Mouse (Mus musculus): ENCODE measurements around the gene Ppp2r5d. TPM values are rescaled to one million over a fixed set of nuclear protein-coding genes. Genes with fewer than 3 reads are reported as not detected.

Gene Ppp2r5d
- polyA plus RNA-seq, 1 experiment from 2014 or later, result 107 TPM

DNA sequence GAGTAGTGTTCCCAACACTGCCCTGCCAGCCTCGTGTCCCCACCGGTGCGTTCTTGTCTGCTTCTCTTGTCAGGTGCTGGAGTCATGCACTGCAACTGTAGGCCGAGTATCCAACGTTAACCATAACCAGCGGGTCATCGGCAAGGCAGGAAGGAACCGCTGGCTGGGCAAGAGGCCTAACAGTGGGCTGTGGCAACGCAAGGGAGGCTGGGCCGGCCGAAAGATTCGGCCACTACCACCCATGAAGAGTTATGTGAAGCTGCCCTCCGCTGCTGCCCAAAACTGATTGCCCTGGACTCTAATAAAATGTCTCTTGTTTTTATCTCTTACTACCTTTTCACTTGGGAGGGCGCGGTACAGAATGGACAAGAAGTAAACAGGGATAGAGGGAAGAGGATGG, 55.1 kb downstream of the Ppp2r5d start:
- peak overlapping the region; percentile 67 for H3K4me3 ChIP-seq
- no peak for ATAC-seq (ENCODE audit: low FRiP score, low read depth)
- peaks cover 41% of the 10 kb centered on the region for H3K36me3 ChIP-seq
- WGBS, result 34% methylated on average over 15 of the region's 15 CpGs
- H3K27me3 ChIP-seq (replicated peaks), result no peaks in the 10 kb centered on the region
- peak overlapping the region; percentile 92 for H3K27ac ChIP-seq
- no peaks in the 10 kb centered on the region for H3K9me3 ChIP-seq
- H3K4me1 ChIP-seq, result peaks cover 53% of the 10 kb centered on the region
- peak overlapping the region; percentile 91 for H3K4me2 ChIP-seq (replicated peaks)
- H3K9ac ChIP-seq, result peak overlapping the region; percentile 92

DNA sequence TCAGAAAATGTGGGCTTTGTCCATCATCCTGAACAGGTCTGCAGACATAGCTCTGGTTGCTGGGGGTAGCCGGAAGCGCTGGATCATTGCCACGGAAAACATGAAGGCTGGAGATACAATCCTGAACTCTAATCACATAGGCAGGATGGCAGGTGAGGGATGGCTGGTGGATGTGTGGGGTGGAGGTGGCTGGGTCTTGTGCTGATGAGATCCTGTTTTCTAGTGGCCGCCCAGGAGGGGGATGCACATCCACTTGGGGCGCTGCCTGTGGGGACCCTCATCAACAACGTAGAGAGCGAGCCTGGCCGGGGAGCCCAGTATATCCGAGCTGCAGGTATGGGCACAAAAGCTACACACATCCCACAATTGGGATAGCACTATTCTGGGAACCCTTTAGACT, 56.5 kb downstream of the Ppp2r5d start:
- 94% methylated on average over 9 of the region's 9 CpGs for WGBS
- ATAC-seq (ENCODE audit: low FRiP score, low read depth), result no peak
- H3K9me3 ChIP-seq, result no peaks in the 10 kb centered on the region
- no peak overlapping the region for H3K27ac ChIP-seq
- no peak overlapping the region for H3K4me3 ChIP-seq
- no peak overlapping the region for H3K4me2 ChIP-seq (replicated peaks)
- no peak overlapping the region for H3K9ac ChIP-seq
- H3K27me3 ChIP-seq (replicated peaks), result no peaks in the 10 kb centered on the region
- H3K4me1 ChIP-seq, result peaks cover 56% of the 10 kb centered on the region
- peaks cover 27% of the 10 kb centered on the region for H3K36me3 ChIP-seq

DNA sequence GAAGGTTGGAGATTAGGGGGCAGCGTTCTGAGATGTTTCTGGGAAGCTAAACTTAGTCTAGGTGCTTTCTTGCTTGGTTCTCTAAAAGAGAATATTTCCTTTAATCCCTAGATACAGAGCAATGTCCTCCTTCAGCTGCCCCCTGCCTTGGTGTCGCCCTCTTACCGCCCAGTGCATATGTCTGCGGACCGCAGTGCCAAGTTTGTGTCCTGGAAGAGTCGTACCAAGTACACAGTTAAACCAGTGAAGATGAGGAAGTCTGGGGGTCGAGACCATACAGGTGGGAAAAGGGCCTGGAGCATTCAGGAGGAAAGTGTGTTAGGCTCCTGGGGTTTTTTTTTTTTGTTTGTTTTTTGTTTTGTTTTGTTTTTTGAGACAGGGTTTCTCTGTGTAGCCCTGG, 57.6 kb downstream of the Ppp2r5d start:
- ATAC-seq (ENCODE audit: low FRiP score, low read depth), result no peak
- H3K4me2 ChIP-seq (replicated peaks), result 0 out of 2 replicates have a peak overlapping the region, but pooled peaks have one; percentile 93
- no peaks in the 10 kb centered on the region for H3K27me3 ChIP-seq (replicated peaks)
- no peak overlapping the region for H3K9ac ChIP-seq
- H3K36me3 ChIP-seq, result peaks cover 24% of the 10 kb centered on the region
- no peak overlapping the region for H3K27ac ChIP-seq
- H3K9me3 ChIP-seq, result no peaks in the 10 kb centered on the region
- H3K4me3 ChIP-seq, result peak overlapping the region; percentile 72; the same call in 1 of the 2 replicates
- WGBS, result 94% methylated on average over 7 of the region's 7 CpGs
- H3K4me1 ChIP-seq, result peaks cover 47% of the 10 kb centered on the region

DNA sequence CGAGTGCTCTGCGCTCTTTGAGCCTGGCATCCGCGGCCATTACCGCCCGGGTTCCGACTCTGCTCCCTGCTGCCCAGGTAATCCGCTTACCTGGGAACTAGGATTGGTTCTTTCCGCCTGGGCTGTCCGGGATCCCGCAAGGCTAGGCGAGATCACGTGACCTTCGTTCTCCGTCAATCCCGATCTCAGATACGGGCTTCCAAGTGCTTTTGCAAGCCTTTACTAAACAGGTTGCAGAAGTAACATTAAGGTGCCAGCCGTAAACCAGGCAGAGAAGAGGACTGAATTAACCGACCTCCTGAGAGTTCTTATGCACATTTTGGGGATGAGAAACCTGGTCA, 58.6 kb downstream of the Ppp2r5d start:
- WGBS, result under 1% methylated on average over 19 of the region's 19 CpGs
- peak overlapping the region; percentile 72 for H3K9ac ChIP-seq
- H3K9me3 ChIP-seq, result no peaks in the 10 kb centered on the region
- H3K4me1 ChIP-seq, result peaks cover 37% of the 10 kb centered on the region
- H3K4me2 ChIP-seq (replicated peaks), result peak overlapping the region; percentile 93
- H3K27me3 ChIP-seq (replicated peaks), result no peaks in the 10 kb centered on the region
- H3K4me3 ChIP-seq, result peak overlapping the region; percentile 72
- ATAC-seq (ENCODE audit: low FRiP score, low read depth), result no peak; the same call in 1 of the 2 replicates
- H3K36me3 ChIP-seq, result peaks cover 28% of the 10 kb centered on the region
- H3K27ac ChIP-seq, result no peak overlapping the region

DNA sequence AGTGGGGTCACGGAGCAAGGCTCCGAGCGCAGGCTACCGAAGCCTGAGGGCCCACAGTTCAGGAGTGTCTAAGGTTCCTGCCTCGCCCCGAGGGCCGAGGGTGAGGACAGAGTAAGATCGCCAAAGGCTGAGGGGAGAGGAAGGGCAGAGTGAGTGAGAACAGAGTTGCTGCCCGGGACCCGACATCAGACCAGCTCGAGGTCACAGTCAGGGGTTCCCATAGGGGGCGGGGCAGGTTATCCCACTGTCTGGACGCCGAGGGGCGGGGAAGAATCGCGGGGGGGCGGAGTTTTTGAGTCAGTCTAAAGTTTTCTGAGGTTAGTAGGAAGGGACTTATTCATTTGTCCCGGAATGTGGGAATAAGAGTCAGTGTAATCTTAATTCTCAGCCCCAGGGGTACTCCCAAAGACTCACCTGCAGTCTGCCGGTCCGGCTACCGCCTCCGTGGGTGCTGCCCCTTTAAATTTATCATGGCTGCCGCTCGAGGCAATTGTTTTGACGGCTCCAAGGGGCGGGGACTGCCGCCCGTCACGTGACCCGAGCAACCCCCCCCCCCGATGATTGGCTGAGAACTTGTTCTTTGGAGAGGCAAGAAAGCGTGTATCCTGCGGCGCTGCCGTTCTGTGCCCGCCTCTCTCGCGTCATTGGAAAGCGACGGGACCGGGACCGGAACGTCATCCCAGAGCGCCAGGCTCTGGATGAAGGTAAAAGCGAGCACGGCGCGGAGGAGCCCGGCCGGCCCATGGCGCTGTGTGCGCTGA, 59.2 kb downstream of the Ppp2r5d start, which contains the start of the genes Klc4 and Mrpl2:
Klc4 (minus strand) TSS at position 462 of the 761 bp plus-strand sequence.
Mrpl2 (plus strand) TSS at position 669 of the 761 bp plus-strand sequence.
- under 1% methylated on average over 53 of the region's 53 CpGs for WGBS

DNA sequence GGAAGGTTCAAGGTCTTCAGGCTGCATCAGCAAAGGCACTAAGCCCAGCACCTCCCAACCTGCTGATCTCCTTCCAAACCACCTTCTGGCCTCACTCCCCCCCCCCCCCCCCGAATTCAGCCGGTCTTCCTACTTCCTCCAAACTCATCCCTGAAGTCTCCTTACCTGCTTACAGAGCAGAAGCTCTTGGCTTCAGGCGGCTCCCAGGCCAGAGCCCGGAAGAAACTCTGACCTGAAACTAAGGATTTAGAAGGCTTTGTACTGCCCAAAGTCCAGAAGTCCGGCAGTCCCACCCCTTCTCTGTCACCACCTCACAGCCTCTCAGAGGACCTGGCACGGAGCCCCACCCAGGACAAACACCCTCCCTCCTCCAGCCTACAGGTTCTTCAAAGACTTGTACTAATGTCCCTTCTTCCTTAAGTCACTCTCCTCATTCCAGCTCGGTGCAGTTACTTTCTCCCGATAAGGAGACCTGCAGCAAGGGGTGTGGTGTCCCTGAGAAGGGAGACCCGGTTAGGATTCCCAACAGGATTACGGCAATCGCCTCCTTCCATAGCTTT, 59.9 kb downstream of the Ppp2r5d start:
- Histone ChIP-seq H3K9me3 (no peaks in the 10 kb centered on the region), H3K27ac (no peak overlapping the region; the same call in 1 of the 2 replicates), H3K9ac (peak overlapping the region; percentile 76), H3K36me3 (peaks cover 41% of the 10 kb centered on the region), H3K4me2 (replicated peaks) (peak overlapping the region; percentile 93), H3K4me1 (peaks cover 31% of the 10 kb centered on the region), H3K4me3 (peak overlapping the region; percentile 72), H3K27me3 (replicated peaks) (no peaks in the 10 kb centered on the region)
- WGBS, result 10% methylated on average over 11 of the region's 11 CpGs
- ATAC-seq (ENCODE audit: low FRiP score, low read depth), result no peak

More for the DNA sequence above, 59.2 kb downstream of the Ppp2r5d start, which contains the start of the genes Klc4 and Mrpl2:
- peak within 1 kb of the TSS; percentile 72 for H3K4me3 ChIP-seq
- H3K4me2 ChIP-seq (replicated peaks), result peak within 1 kb of the TSS; percentile 93
- no peak within 1 kb of the TSS; the same call in 1 of the 2 replicates for H3K27ac ChIP-seq
- H3K36me3 ChIP-seq, result peaks cover 33% of the 10 kb centered on the region
- H3K9ac ChIP-seq, result peak within 1 kb of the TSS; percentile 76
- peak; percentile 70 for ATAC-seq (ENCODE audit: low FRiP score, low read depth)
- H3K9me3 ChIP-seq, result no peaks in the 10 kb centered on the region
- no peaks in the 10 kb centered on the region for H3K27me3 ChIP-seq (replicated peaks)
- peaks cover 32% of the 10 kb centered on the region for H3K4me1 ChIP-seq

DNA sequence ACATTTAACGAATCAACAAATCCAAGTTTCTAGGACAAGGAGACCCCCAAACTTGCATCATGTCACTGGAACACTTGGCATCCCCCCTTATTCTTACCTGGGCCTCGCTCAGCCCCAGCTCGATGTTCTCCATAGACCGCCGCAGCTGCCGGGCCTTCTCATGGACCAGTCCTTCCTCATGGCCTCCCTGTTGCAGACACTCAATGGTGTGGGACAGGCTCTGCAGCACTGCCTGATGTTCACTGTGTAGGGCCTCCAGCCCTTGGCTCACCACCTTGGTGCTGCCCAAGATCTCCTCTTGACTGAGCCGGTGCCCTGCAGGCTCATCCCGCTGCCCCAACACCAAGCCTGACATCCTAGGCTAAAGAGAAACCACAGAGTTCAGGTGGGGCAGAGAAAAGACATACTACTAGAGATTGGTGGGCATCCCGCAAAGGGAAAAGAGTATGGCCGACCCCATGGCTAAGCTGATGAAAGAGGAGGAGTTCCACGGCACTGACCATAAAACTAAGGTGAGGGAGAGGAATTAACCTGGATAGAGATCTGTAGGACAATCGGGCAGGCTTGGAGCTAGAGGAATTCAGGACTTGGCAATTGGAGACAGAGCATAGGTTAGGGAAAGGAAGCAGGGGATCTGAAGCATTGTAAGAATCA, 60.6 kb downstream of the Ppp2r5d start:
- peaks cover 24% of the 10 kb centered on the region for H3K4me1 ChIP-seq
- no peaks in the 10 kb centered on the region for H3K27me3 ChIP-seq (replicated peaks)
- 89% methylated on average over 12 of the region's 12 CpGs for WGBS
- H3K4me3 ChIP-seq, result peak overlapping the region; percentile 5; the same call in 1 of the 2 replicates
- H3K27ac ChIP-seq, result no peak overlapping the region
- H3K36me3 ChIP-seq, result peaks cover 48% of the 10 kb centered on the region
- H3K4me2 ChIP-seq (replicated peaks), result peak overlapping the region; percentile 93
- no peaks in the 10 kb centered on the region for H3K9me3 ChIP-seq
- ATAC-seq (ENCODE audit: low FRiP score, low read depth), result no peak
- peak overlapping the region; percentile 76; the same call in 1 of the 2 replicates for H3K9ac ChIP-seq

DNA sequence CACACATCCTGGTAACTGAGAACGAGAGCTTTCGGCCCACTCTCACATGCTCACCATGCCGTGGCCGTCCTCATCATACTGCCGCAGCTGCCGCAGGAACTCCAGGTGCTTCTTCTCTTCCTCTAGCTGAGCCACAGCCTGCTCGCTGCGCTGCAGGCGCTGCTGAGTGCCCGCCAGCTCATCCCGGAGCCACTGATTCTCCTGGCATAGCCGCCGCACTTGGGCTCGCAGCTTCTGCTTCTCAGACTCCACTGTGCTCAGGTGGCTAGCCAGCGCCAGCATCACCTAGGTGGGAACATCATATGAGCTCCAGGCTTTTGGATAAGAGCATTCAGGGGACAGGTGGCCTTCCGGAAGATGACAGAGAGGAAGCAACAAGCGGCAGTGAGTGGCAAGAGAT, 62.9 kb downstream of the Ppp2r5d start:
- ATAC-seq (ENCODE audit: low FRiP score, low read depth), result no peak
- peaks cover 22% of the 10 kb centered on the region for H3K4me1 ChIP-seq
- no peaks in the 10 kb centered on the region for H3K9me3 ChIP-seq
- H3K36me3 ChIP-seq, result peaks cover 41% of the 10 kb centered on the region
- WGBS, result 90% methylated on average over 17 of the region's 17 CpGs
- no peak overlapping the region for H3K4me2 ChIP-seq (replicated peaks)
- no peaks in the 10 kb centered on the region for H3K27me3 ChIP-seq (replicated peaks)
- no peak overlapping the region for H3K4me3 ChIP-seq
- H3K27ac ChIP-seq, result no peak overlapping the region
- no peak overlapping the region for H3K9ac ChIP-seq

DNA sequence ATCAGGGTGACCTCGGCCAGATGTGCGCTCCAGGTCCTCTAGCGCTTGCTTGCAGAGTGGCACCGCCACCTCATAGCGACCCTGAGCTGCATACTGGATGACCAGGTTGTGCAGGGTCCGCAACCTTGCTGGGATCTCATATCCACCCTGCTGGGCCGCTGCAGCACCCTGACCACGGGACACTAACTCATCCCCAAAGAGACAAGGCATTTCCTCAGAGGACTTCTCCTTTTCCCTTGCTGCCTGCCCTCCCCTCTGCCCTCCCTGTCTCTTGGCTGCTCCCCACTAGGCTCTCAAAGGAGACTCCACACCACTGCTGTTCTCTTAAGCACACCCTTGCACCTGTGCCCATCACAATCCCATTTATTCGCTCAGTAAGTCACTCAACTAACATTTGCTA, 65.0 kb downstream of the Ppp2r5d start:
- ATAC-seq (ENCODE audit: low FRiP score, low read depth), result no peak
- peaks cover 58% of the 10 kb centered on the region for H3K36me3 ChIP-seq
- no peaks in the 10 kb centered on the region for H3K27me3 ChIP-seq (replicated peaks)
- no peaks in the 10 kb centered on the region for H3K9me3 ChIP-seq
- H3K4me3 ChIP-seq, result no peak overlapping the region
- H3K4me1 ChIP-seq, result peaks cover 17% of the 10 kb centered on the region
- H3K4me2 ChIP-seq (replicated peaks), result no peak overlapping the region
- H3K27ac ChIP-seq, result no peak overlapping the region
- H3K9ac ChIP-seq, result no peak overlapping the region; the same call in 1 of the 2 replicates
- 80% methylated on average over 9 of the region's 9 CpGs for WGBS

DNA sequence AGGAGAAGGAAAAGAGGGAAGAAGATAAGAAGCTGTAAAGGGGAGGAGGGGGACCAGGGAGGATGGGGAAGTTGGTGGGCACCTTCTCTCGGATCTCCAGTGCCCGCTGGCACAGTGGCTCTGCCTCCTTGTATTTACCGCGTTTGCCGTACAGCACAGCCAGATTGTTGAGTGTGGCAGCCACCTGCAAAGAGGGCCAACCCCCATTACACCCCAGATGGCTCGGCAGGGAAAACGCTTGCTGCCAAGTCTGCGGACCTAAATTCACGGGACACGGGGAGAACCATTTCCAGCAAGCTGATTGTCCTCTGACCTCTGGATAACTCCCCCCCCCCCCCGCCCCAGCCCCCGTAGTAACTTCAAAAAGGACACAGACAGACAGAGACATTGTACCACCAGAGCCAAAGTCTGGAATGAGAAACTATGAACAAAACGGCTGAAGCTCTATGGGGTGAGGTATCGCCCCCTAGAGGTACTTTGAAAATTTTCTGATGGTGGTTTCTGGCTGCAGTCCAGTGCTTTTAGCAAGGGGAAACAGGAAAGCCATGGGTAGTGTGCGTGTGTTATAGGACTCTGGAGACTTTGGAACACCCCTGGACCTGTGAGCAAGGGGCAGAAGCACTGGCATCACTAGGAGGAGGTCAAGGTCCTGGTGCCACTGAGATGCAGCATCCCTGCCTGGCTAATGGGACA, 67.9 kb downstream of the Ppp2r5d start:
- peak overlapping the region; percentile 38 for H3K9ac ChIP-seq
- 16% methylated on average over 15 of the region's 15 CpGs for WGBS
- no peak overlapping the region for H3K4me3 ChIP-seq
- H3K9me3 ChIP-seq, result no peaks in the 10 kb centered on the region
- H3K4me2 ChIP-seq (replicated peaks), result peak overlapping the region; percentile 45
- no peak overlapping the region for H3K27ac ChIP-seq
- peaks cover 67% of the 10 kb centered on the region for H3K36me3 ChIP-seq
- H3K27me3 ChIP-seq (replicated peaks), result no peaks in the 10 kb centered on the region
- H3K4me1 ChIP-seq, result peaks cover 7% of the 10 kb centered on the region
- 0 out of 2 replicates have a peak, but pooled peaks have one; percentile 21 for ATAC-seq (ENCODE audit: low FRiP score, low read depth)
